Mouse (Mus musculus): ENCODE results near the gene Arhgef28. TPM values are rescaled to one million over a fixed set of nuclear protein-coding genes. Genes with fewer than 3 reads are reported as not detected.

Arhgef28 gene
- 10 to 100 TPM; 76.5 to 97.9 (median 94.2) TPM for total RNA-seq (2022)

DNA sequence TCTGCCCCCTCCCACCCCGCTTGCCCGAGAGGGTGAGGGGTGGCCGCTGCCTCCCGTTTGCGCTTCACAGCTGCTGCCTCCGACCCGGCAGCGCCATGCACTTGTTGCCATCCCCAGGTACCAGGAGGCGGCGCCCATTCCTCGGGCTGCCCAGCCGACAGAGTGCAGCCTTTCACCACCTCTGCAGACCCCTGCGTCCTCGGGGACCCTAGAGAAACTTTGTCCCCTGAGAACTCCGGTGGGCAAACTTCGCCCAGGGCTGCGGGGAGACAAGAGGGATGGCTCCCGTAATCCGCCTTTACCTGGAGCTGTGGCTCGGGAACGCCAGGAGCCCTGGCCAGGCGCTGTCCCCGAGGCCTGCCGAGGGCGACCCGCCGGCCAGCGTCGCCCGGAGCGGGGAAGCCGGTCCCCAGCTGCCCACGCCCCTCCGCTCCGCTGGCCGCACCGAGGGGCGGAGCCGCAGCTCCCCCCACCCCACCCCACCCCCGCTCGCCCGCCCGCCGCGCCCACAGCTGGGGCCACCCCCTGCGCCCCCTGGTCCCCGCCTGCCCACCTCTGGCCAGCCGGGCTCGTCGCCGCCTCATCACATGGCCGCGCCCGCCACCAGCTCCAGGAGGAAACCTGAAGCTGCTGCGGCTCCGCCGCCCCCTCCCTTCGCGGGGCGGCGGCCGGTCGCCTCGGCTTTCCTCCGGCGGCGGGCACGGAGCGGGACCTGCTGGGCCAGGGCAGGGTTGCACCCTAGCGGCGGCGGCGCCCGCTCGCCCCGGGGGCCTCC, at the start of gene Arhgef28:
Arhgef28 (minus strand) TSS at position 669 of the 775 bp plus-strand sequence.
- DNase-seq (ENCODE audit: low spot score in 2 of 2), result peak in 1 of 2 experiments; percentile 44

DNA sequence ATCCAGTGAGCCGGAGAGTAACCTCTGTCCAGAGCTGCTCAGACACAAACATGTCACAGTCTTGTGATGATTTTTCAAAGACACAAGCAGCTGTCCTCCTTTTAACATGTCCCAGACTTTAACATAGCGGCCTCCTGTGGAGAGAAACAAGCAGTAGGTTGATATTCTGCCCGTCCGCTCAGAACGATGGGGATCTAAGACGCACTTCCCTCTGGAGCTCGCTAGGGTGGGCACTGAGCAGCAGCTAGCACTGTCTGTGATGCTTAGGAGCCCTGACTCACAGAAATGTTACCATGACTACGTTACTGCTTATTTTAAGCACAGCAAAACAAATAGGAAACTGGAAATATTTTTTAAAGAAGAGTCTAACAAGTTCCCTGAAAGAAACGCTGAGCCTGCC, 48.7 kb upstream of the Arhgef28 start:
- peak; percentile 76 to 80 for DNase-seq (ENCODE audit: low spot score in 2 of 2)

GRCm38 (mm10) chr13:98249594-98249993, 43.4 kb upstream of the Arhgef28 start:
- no peak for DNase-seq (ENCODE audit: low spot score in 2 of 2)

DNA sequence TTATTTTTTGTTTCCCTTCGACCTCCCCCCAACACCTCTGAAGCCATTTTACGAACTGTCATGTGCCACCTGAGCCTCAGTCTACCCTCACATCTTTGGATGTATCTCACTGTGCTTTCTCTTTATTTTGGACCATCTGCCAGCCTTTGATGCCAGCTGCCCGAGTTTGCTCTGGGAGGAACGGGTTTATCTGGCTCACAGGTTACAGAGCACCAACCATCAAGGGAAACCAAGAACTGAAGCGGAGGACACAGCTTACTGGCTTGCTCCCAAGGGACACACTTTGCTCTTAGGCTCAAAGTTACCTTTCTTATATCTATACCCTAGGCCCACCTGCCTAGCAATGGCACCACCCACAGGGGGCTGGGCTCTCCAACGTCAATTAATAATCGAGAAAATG, 39.1 kb upstream of the Arhgef28 start:
- no peak for DNase-seq (ENCODE audit: low spot score in 2 of 2)

GRCm38 (mm10) chr13:98244571-98245350, 38.5 kb upstream of the Arhgef28 start:
- DNase-seq (ENCODE audit: low spot score in 2 of 2), result no peak

DNA sequence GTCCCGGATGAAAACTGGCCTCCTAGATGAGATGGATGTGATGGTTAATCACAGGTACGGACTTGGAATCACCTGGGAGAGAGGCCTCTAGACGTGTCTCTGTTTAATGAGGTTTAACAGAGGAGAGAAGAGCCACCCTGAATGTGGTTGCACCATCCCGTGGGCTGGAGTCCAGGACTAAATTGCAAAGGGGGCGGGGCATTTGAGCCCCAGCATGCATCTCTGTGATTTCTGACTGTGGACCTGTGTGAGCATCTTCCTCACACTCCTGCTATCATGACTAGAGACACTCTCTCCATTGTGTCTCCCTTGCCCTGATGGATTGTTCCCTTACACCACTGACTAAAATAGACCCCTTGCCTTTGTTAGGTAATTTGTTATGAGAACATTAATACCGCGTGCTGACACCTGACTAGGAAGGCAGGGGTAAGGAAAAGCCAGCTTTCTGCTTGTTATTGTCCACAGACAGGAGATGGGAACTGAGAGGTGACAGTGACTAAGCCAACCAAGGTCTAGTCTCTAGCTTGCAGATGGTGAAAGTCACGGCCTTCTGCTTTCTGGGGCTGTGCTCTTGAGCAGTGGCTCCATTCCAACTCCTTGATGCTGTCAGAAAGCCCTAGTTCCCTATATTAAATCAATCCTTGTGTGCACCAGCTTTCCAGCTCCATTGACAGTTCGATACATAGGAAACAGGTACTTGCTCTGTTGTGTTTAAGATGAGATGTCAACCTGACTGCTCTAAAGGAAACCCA, 35.5 kb upstream of the Arhgef28 start:
- DNase-seq (ENCODE audit: low spot score in 2 of 2), result no peak

DNA sequence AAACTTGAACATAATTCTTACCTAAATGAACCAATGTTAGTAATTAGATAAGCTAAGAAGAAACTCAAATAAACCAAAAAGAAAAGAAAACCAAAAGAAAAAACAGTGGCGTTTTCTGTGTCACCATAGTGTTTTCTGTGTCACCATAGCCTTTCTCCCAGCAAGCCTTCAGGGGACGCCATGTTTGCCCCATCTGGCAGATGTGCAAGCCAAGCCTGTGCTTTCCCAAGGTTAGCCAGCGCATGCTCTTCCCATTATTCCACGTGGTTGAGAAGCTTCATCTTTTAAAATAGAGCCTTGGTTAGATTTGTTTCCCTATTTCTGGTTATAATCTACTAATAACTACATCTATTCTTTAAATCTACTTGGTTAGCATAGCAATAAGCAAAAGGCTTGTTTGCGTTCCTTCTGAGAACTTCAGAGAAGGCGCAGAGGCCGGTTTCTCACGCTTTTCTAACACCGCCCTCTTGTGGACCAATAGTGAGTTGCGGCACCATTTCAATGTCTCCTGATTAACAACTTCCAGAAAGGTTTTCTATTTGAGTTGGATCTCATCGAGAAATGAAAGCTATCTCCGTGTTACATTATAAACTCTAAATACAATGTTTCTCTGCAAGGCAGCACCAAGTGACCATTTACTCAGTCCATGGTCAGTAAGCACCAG, 33.9 kb upstream of the Arhgef28 start:
- peak; percentile 50 to 84 for DNase-seq (ENCODE audit: low spot score in 2 of 2)

- no peak for DNase-seq (ENCODE audit: low spot score in 2 of 2)
Measured at GRCm38 (mm10) chr13:98235451-98235850, 29.2 kb upstream of the Arhgef28 start.

DNA sequence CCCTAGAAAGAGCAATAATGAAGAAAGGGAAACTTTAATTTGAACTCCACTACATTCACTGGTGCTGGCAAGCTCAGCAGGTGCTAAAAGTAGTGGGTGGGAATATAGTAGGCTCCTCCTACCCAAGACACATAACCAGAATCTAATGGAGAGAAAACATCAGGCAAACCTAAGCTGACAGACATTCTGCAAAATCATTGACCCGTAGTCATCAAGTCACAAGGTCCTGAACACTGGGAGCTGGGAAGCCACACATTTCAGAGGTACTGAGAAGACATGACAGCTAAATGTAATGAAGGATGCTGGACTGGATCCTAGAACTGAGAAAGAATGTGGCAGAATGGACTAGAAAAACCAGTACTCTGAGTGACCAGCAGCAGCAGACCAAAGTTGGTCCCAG, 24.3 kb upstream of the Arhgef28 start:
- no peak for DNase-seq (ENCODE audit: low spot score in 2 of 2)

GRCm38 (mm10) chr13:98226225-98226624, 20.0 kb upstream of the Arhgef28 start:
- DNase-seq (ENCODE audit: low spot score in 2 of 2), result no peak

- no peak for DNase-seq (ENCODE audit: low spot score in 2 of 2)
Measured at GRCm38 (mm10) chr13:98222848-98223247, 16.6 kb upstream of the Arhgef28 start.

- DNase-seq (ENCODE audit: low spot score in 2 of 2), result no peak
Measured at GRCm38 (mm10) chr13:98210137-98210536, 3.9 kb upstream of the Arhgef28 start.

GRCm38 (mm10) chr13:98208842-98209241, 2.6 kb upstream of the Arhgef28 start:
- DNase-seq (ENCODE audit: low spot score in 2 of 2), result peak in 1 of 2 experiments; percentile 39

DNA sequence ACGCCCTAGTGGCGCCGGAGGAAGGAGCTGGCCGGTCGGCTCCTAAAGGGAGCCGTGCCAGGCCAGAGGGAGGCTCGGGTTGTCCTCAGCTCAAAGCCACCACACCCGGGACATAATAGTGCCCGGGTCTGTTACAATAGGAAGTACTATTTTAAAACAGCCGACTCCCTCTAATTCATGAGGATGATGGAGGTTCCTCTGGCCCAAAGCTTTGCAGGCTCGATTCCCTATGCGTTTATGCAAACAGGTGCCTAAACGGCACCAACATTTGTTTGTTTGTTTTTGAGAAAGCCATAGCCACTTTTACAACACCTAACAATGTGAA, 269 bp upstream of the Arhgef28 start:
- DNase-seq (ENCODE audit: low spot score in 2 of 2), result no peak

GRCm38 (mm10) chr13:98205111-98205510, 1.1 kb downstream of the Arhgef28 start:
- no peak for DNase-seq (ENCODE audit: low spot score in 2 of 2)

GRCm38 (mm10) chr13:98204371-98204770, 1.9 kb downstream of the Arhgef28 start:
- DNase-seq (ENCODE audit: low spot score in 2 of 2), result no peak

GRCm38 (mm10) chr13:98201436-98201835, 4.8 kb downstream of the Arhgef28 start:
- DNase-seq (ENCODE audit: low spot score in 2 of 2), result no peak

DNA sequence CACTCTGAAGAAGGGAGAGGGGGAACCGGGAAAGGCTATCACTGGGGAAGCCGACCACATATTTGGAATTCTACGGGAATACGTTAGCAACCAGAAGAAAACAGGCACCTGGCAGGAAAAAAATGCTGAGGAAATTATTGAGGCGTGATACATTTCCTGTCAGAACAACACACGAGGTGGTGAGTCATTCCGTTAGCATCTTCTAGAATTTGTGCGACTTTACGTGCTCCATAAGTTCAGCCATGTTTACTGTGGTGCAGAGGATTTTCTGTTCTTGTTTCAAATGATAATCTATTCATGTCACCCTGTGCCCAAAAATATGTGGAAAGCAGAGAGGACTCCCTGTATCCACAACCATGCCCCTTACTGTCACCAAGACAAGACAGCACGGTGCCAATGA, 13.6 kb downstream of the Arhgef28 start:
- DNase-seq (ENCODE audit: low spot score in 2 of 2), result no peak

DNA sequence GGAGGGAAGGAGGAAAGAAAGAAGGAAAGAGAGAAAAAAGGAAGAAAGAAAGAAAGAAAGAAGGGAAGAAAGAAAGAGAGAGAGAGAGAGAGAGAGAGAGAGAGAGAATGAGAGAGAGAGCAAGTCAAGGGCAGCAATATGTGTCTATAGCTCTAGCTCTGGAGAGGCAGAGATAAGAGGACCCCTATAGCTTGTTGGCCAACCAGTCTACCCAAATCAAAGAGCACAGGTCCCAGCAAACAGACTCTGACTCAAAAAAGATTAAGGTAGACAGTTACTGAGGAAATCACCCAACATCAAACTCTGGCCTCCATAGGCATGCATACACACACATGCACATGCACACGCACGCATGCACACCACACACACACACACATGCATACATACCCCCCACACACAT, 17.7 kb downstream of the Arhgef28 start:
- no peak for DNase-seq (ENCODE audit: low spot score in 2 of 2)

DNA sequence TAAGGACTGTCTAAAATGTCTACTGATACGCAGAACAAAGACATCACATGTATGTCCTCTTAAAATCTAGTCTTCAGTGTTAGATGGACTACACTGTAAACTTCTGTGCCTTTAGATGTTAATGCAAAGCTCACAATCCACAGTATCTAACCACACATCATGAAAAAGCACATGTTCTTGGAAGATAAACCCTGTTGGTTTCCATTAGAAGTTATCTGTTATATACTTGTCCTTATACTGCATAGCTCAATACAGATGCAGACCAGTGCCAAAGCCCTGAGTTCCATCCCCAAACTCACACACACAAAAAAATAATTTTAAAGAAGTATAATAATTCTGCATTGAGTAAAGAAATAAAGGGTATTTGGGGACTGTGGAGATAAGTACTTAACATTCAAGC, 18.3 kb downstream of the Arhgef28 start:
- no peak for DNase-seq (ENCODE audit: low spot score in 2 of 2)

DNA sequence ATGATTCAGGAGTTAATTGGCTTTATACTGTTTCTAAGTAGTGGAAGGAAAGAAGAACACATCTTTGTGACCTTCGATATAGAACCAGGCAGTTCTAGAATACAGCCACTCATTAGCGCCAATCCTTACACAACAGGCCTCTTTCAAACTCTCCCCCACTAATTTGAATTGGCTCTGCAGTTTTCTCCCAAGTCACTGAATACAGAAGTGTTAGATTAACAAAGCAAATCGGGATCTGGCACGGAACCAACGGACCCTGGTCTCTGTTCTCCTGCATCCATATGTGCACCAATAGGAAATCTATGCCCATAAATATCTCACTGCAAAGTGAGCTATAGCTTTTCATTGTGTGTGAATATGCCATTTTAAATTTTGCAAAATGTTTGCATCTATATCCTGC, 20.1 kb downstream of the Arhgef28 start:
- DNase-seq (ENCODE audit: low spot score in 2 of 2), result peak in 1 of 2 experiments; percentile 55

DNA sequence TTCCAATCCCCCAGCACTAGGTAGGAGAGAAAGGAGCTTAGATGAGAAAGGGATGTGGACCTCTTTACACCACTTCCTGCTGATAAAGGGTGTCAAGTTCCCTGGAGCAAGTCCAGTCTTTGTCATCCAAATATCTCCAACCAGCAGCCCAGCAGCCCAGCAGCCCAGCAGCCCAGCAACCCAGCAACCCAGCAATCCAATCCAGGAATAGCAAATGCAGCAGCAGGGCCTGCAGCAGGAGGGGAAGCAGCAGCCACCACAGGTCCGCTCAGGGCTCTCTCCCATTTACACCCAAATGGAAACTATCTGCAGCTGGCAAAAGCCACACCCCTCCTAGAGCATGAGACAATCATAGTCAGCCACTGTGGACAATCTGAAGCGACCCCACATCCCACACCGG, 21.6 kb downstream of the Arhgef28 start:
- DNase-seq (ENCODE audit: low spot score in 2 of 2), result no peak

Data from layer of hippocampus, adult 8-10 months (tissue).